Mouse (Mus musculus) hindbrain, embryonic 14.5 days (tissue): ENCODE measurements around the gene Elk4. TPM values are rescaled to one million over a fixed set of nuclear protein-coding genes. Genes with fewer than 3 reads are reported as not detected.

Experiments used
- ATAC-seq: fragments of 200-750 bp; cut with Nextera tagmentation; 2 replicates; pipeline ENCODE4 v1.8.0; 2017; ENCODE audit warnings: moderate number of reproducible peaks, mild to moderate bottlenecking, moderate TSS enrichment, moderate library complexity; ENCODE audit not compliant: low FRiP score
- DNase-seq: peaks from one replicate; pipeline ENCODE4 v3.0.0-alpha.2; 2015; ENCODE audit warnings: low spot score
- H3K27ac ChIP-seq: fragments of 300-500 bp; sonication (generic); 2 replicates; pipeline ENCODE4 v1.5.1; 2014; ENCODE audit warnings: mild to moderate bottlenecking, moderate library complexity
- H3K27me3 ChIP-seq: fragments of 300-500 bp; sonication (generic); 2 replicates; pipeline ENCODE4 v1.6.1; 2014; ENCODE audit warnings: mild to moderate bottlenecking, low read length, mixed read lengths; ENCODE audit not compliant: control insufficient read depth, insufficient read depth
- H3K36me3 ChIP-seq: fragments of 300-500 bp; sonication (generic); replicated peaks from 2 replicates; pipeline ENCODE4 v1.6.1; 2014; ENCODE audit not compliant: control insufficient read depth, insufficient read depth
- H3K4me1 ChIP-seq: fragments of 300-500 bp; sonication (generic); replicated peaks from 2 replicates; pipeline ENCODE4 v1.6.1; 2014; ENCODE audit warnings: antibody characterized with exemption, low read length, mixed read lengths; ENCODE audit not compliant: control insufficient read depth, insufficient read depth
- H3K4me2 ChIP-seq: fragments of 300-500 bp; sonication (generic); replicated peaks from 2 replicates; pipeline ENCODE4 v1.6.1; 2014; ENCODE audit warnings: mild to moderate bottlenecking, moderate library complexity
- H3K4me3 ChIP-seq: fragments of 300-500 bp; sonication (generic); replicated peaks from 2 replicates; pipeline ENCODE4 v1.5.1; 2014; ENCODE audit warnings: mild to moderate bottlenecking, low read length
- H3K9ac ChIP-seq: fragments of 300-500 bp; sonication (generic); 2 replicates; pipeline ENCODE4 v1.6.1; 2014
- H3K9me3 ChIP-seq: fragments of 300-500 bp; sonication (generic); 2 replicates; pipeline ENCODE4 v1.6.1; 2016; ENCODE audit warnings: low read length; ENCODE audit not compliant: control insufficient read depth
- WGBS: fragments of 180-500 bp; shearing (Covaris S2); extraction: QIAGEN DNeasy Blood & Tissue Kit; methylation state at CpG from one replicate; pipeline ENCODE4 v1.1.7; 2014; 5-methylcytosine and 5-hydroxymethylcytosine counted together
- polyA plus RNA-seq: library from polyadenylated mRNA; unstranded; fragments of >200 nt; fragmentation: Nextera tagmentation; extraction: Ambion mirVana; gene quantifications from 2 replicates; pipeline ENCODE4 v1.2.1, GENCODE M21; 2014

Elk4 gene
- polyA plus RNA-seq, 1 experiment from 2014 or later: 14.1 TPM

GRCm38 (mm10) chr1:132065475-132066172, 58.2 kb downstream of the Elk4 start:
- no peaks in the 10 kb centered on the region for H3K9me3 ChIP-seq
- no peaks in the 10 kb centered on the region for H3K36me3 ChIP-seq
- no peak overlapping the region for H3K9ac ChIP-seq
- no peak for DNase-seq
- ATAC-seq: no peak
- H3K4me2 ChIP-seq: no peak overlapping the region
- peaks cover 39% of the 10 kb centered on the region for H3K27me3 ChIP-seq
- WGBS: 80% methylated on average over 8 of the region's 8 CpGs
- H3K4me1 ChIP-seq: peaks cover 10% of the 10 kb centered on the region; the same call in 1 of the 2 replicates
- no peak overlapping the region for H3K27ac ChIP-seq
- H3K4me3 ChIP-seq: no peak overlapping the region

- no peaks in the 10 kb centered on the region for H3K36me3 ChIP-seq
- peak within 1 kb of the TSS; percentile 50 for H3K4me3 ChIP-seq
- DNase-seq (peak; percentile 26), ATAC-seq (peak; percentile 69; the same call in 1 of the 2 replicates)
- no peak within 1 kb of the TSS for H3K27ac ChIP-seq
- peak within 1 kb of the TSS; percentile 60 for H3K9ac ChIP-seq
- H3K27me3 ChIP-seq: peaks cover 39% of the 10 kb centered on the region
- peak within 1 kb of the TSS; percentile 96 for H3K4me2 ChIP-seq
- 5% methylated on average over 50 of the region's 80 CpGs for WGBS
- H3K9me3 ChIP-seq: no peaks in the 10 kb centered on the region
- peaks cover 10% of the 10 kb centered on the region; the same call in 1 of the 2 replicates for H3K4me1 ChIP-seq
Measured at GRCm38 (mm10) chr1:132067261-132068255, 60.2 kb downstream of the Elk4 start, which contains the start of gene Mfsd4a. Gene Mfsd4a, minus strand, starts transcription at chr1:132068062.

- no peak for DNase-seq
- ATAC-seq: no peak
- no peak overlapping the region for H3K4me3 ChIP-seq
- no peaks in the 10 kb centered on the region for H3K36me3 ChIP-seq
- H3K4me2 ChIP-seq: no peak overlapping the region
- no peak overlapping the region for H3K9ac ChIP-seq
- H3K4me1 ChIP-seq: peaks cover 10% of the 10 kb centered on the region; the same call in 1 of the 2 replicates
- H3K27ac ChIP-seq: no peak overlapping the region
- H3K9me3 ChIP-seq: no peaks in the 10 kb centered on the region
- H3K27me3 ChIP-seq: peaks cover 39% of the 10 kb centered on the region
- 87% methylated on average over 8 of the region's 8 CpGs for WGBS
Measured at GRCm38 (mm10) chr1:132069436-132069835, 62.0 kb downstream of the Elk4 start.

GRCm38 (mm10) chr1:132070659-132071058, 63.3 kb downstream of the Elk4 start:
- H3K9ac ChIP-seq: no peak overlapping the region
- no peak overlapping the region for H3K4me2 ChIP-seq
- DNase-seq: no peak
- H3K36me3 ChIP-seq: no peaks in the 10 kb centered on the region
- H3K9me3 ChIP-seq: no peaks in the 10 kb centered on the region
- peaks cover 10% of the 10 kb centered on the region; the same call in 1 of the 2 replicates for H3K4me1 ChIP-seq
- H3K27ac ChIP-seq: no peak overlapping the region
- H3K4me3 ChIP-seq: no peak overlapping the region
- ATAC-seq: no peak
- WGBS: 89% methylated on average over 3 of the region's 3 CpGs
- peaks cover 39% of the 10 kb centered on the region for H3K27me3 ChIP-seq

- Histone ChIP-seq H3K9me3 (no peaks in the 10 kb centered on the region), H3K4me2 (no peak overlapping the region)
- WGBS: 90% methylated on average over 10 of the region's 10 CpGs
Measured at GRCm38 (mm10) chr1:132075576-132075975, 68.2 kb downstream of the Elk4 start.

GRCm38 (mm10) chr1:132078413-132078812, 71.0 kb downstream of the Elk4 start:
- DNase-seq (no peak), ATAC-seq (no peak)
- no peak overlapping the region for H3K9ac ChIP-seq
- no peaks in the 10 kb centered on the region for H3K27me3 ChIP-seq
- no peak overlapping the region for H3K4me3 ChIP-seq
- no peak overlapping the region for H3K4me2 ChIP-seq
- H3K27ac ChIP-seq: no peak overlapping the region
- WGBS: 87% methylated on average over 2 of the region's 2 CpGs
- H3K36me3 ChIP-seq: no peaks in the 10 kb centered on the region
- 0 out of 2 replicates have a peak, but pooled peaks cover 9% of the 10 kb centered on the region for H3K9me3 ChIP-seq
- H3K4me1 ChIP-seq: no peaks in the 10 kb centered on the region

More at GRCm38 (mm10) chr1:132075576-132075975, 68.2 kb downstream of the Elk4 start:
- H3K27ac ChIP-seq: no peak overlapping the region
- H3K36me3 ChIP-seq: no peaks in the 10 kb centered on the region
- DNase-seq (no peak), ATAC-seq (no peak)
- no peaks in the 10 kb centered on the region for H3K27me3 ChIP-seq
- H3K4me1 ChIP-seq: no peaks in the 10 kb centered on the region
- no peak overlapping the region for H3K4me3 ChIP-seq
- H3K9ac ChIP-seq: no peak overlapping the region

Other genes with a start within 250 kb of the Elk4 start
- gene Pm20d1, start 210.2 kb upstream of the Elk4 start, polyA plus RNA-seq: 0.50 and 0.71 TPM in 2 replicates
- gene Slc41a1, start 180.1 kb upstream of the Elk4 start, polyA plus RNA-seq: 14.3 and 17.3 TPM in 2 replicates
- 6.9 and 7.0 TPM in 2 replicates for gene Rab29, start 140.4 kb upstream of the Elk4 start, polyA plus RNA-seq
- gene Nucks1, start 97.1 kb upstream of the Elk4 start, polyA plus RNA-seq: 34.6 and 38.4 TPM in 2 replicates
- 0.82 and 1.6 TPM in 2 replicates for gene Slc45a3, start 44.6 kb upstream of the Elk4 start, polyA plus RNA-seq
- gene Mfsd4a, start 60.5 kb downstream of the Elk4 start, polyA plus RNA-seq: 9.7 and 10.4 TPM in 2 replicates
- 0.37 and 0.63 TPM in 2 replicates for gene Cdk18, start 132.1 kb downstream of the Elk4 start, polyA plus RNA-seq
- 15.9 and 22.1 TPM in 2 replicates for gene Lemd1, start 183.8 kb downstream of the Elk4 start, polyA plus RNA-seq
- 3.6 and 3.8 TPM in 2 replicates for gene AC124108.1, start 183.8 kb downstream of the Elk4 start, polyA plus RNA-seq
- gene Gm10188, start 222.2 kb downstream of the Elk4 start, polyA plus RNA-seq: 0.39 and 0.47 TPM in 2 replicates